Mouse (Mus musculus) thymus, adult 2 months (tissue): ENCODE measurements around the gene Gsx1.

Experiments used
- CTCF ChIP-seq: fragments of 200-500 bp; IDR thresholded peaks from 2 replicates; pipeline ENCODE4 v1.5.1; 2012; ENCODE audit warnings: mild to moderate bottlenecking, control low read depth, low read length, moderate library complexity, borderline replicate concordance; ENCODE audit not compliant: control insufficient read depth, poor library complexity, insufficient read depth; ENCODE audit errors: extremely low read depth
- POLR2A ChIP-seq: fragments of 200-500 bp; IDR thresholded peaks from 2 replicates; pipeline ENCODE4 v1.6.1; 2012; ENCODE audit warnings: mild to moderate bottlenecking, low read length, control low read depth, moderate library complexity; ENCODE audit not compliant: control insufficient read depth, poor library complexity, insufficient read depth; ENCODE audit errors: extremely low read depth

DNA sequence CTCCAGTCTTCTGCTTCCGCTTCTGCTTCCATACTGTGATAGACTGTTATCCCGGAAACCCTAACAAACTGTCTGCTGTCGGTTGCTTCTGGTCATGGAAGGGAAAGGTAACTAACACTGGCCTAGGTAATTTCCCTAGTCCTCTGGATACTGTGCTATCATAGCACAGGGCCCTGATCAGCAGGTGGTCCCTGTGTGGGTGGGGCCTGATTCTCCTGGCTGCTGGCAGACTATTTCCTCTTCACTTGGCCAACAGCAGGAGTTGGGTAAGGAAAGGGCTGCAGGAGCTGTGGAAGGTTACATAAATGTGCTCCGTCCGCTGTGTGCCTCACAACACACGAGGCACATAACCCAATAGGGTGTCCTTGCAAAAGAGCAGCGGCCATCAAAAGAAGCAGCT, 31.1 kb upstream of the Gsx1 start:
- TF ChIP-seq POLR2A, result no peak
- no peak for TF ChIP-seq CTCF
